Mouse (Mus musculus): ENCODE data around the gene Gm20696.

GRCm38 (mm10) chr6:99621167-99621566 lies 45.4 kb downstream of the Gm20696 start:
- TF ChIP-seq CTCF (IDR thresholded peaks at IDR 0.05; ENCODE audit: low read depth, low read length), result no peak
- no peak for TF ChIP-seq EP300 (IDR thresholded peaks at IDR 0.05; ENCODE audit: insufficient read depth, low read depth, low read length)
- no peak for TF ChIP-seq POLR2A (IDR thresholded peaks at IDR 0.05; ENCODE audit: insufficient read depth, low read length)

Measured in ES-Bruce4 (cell line).